Mouse (Mus musculus): ENCODE data around the gene Clec16a. TPM values are rescaled to one million over a fixed set of nuclear protein-coding genes. Genes with fewer than 3 reads are reported as not detected.

Clec16a gene
- polyA plus RNA-seq, 1 experiment from 2014 or later: 32.3 TPM

- no peak for DNase-seq (ENCODE audit: low spot score)
- Histone ChIP-seq H3K4me1 (ENCODE audit: control insufficient read depth, insufficient read depth, low read length) (no peaks in the 10 kb centered on the region), H3K9me3 (ENCODE audit: control insufficient read depth, low read length) (no peaks in the 10 kb centered on the region), H3K27ac (replicated peaks; ENCODE audit: low read depth, low read length) (no peak overlapping the region), H3K36me3 (ENCODE audit: control insufficient read depth, insufficient read depth, low read length) (no peaks in the 10 kb centered on the region), H3K9ac (ENCODE audit: low read length) (no peak overlapping the region), H3K4me2 (ENCODE audit: low read depth, severe bottlenecking) (no peak overlapping the region), H3K27me3 (ENCODE audit: control insufficient read depth, insufficient read depth, low read length) (no peaks in the 10 kb centered on the region), H3K4me3 (ENCODE audit: low read depth, low read length) (no peak overlapping the region)
- 42% methylated on average over 2 of the region's 2 CpGs for WGBS
- ATAC-seq (ENCODE audit: insufficient number of reproducible peaks, low FRiP score, low TSS enrichment, low read depth): no peak
Measured at GRCm38 (mm10) chr16:10769661-10770060, 224.5 kb downstream of the Clec16a start.

GRCm38 (mm10) chr16:10770531-10771325 lies 225.6 kb downstream of the Clec16a start:
- no peak for ATAC-seq (ENCODE audit: insufficient number of reproducible peaks, low FRiP score, low TSS enrichment, low read depth)
- Histone ChIP-seq H3K27ac (replicated peaks; ENCODE audit: low read depth, low read length) (no peak overlapping the region), H3K4me1 (ENCODE audit: control insufficient read depth, insufficient read depth, low read length) (no peaks in the 10 kb centered on the region), H3K36me3 (ENCODE audit: control insufficient read depth, insufficient read depth, low read length) (no peaks in the 10 kb centered on the region), H3K9ac (ENCODE audit: low read length) (no peak overlapping the region), H3K9me3 (ENCODE audit: control insufficient read depth, low read length) (no peaks in the 10 kb centered on the region), H3K4me3 (ENCODE audit: low read depth, low read length) (no peak overlapping the region), H3K27me3 (ENCODE audit: control insufficient read depth, insufficient read depth, low read length) (no peaks in the 10 kb centered on the region), H3K4me2 (ENCODE audit: low read depth, severe bottlenecking) (no peak overlapping the region)
- 42% methylated on average over 4 of the region's 4 CpGs for WGBS
- DNase-seq (ENCODE audit: low spot score): no peak

DNA sequence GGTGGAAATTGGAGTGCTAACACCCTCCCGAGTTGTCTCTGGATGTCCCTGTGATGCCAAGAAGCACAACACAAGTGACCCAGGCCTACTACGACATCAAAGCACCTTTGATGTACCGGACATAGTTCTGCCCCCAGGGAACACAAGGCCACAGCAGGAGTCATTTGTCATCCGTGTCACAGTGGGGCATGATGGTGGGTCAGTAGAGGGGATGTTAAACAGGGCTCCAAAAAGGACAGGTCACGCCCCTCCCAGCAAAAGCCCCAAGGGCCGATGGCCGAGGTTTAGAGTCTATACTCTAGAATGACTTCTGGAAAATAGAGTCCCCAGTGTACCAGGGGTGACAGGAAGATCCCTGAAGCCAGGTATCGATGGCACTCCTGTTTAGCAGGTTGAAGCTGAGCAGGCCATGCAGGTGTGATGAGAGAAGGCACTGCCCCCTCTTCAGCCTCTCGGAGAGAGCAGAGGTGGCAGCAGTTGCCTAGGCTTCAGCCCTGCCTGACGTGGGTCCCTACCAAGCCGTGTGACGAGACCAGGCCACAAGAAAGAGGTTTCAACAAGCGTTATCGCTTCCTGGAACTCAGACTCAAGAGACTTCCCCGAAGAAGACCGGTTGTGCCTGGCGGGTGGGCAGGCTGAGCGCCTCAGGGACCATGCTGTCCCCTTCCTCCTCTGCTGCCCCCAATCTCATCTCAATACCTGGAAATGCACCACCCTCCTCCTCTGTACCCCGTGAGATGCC lies 226.8 kb downstream of the Clec16a start:
- no peak for ATAC-seq (ENCODE audit: insufficient number of reproducible peaks, low FRiP score, low TSS enrichment, low read depth)
- WGBS: 39% methylated on average over 19 of the region's 19 CpGs

GRCm38 (mm10) chr16:10773543-10773942 lies 228.4 kb downstream of the Clec16a start:
- H3K27ac ChIP-seq (replicated peaks; ENCODE audit: low read depth, low read length): no peak overlapping the region
- 84% methylated on average over 8 of the region's 8 CpGs for WGBS
- H3K4me2 ChIP-seq (ENCODE audit: low read depth, severe bottlenecking): no peak overlapping the region
- no peak for DNase-seq (ENCODE audit: low spot score)
- H3K27me3 ChIP-seq (ENCODE audit: control insufficient read depth, insufficient read depth, low read length): no peaks in the 10 kb centered on the region
- ATAC-seq (ENCODE audit: insufficient number of reproducible peaks, low FRiP score, low TSS enrichment, low read depth): no peak
- no peaks in the 10 kb centered on the region for H3K4me1 ChIP-seq (ENCODE audit: control insufficient read depth, insufficient read depth, low read length)
- no peak overlapping the region for H3K4me3 ChIP-seq (ENCODE audit: low read depth, low read length)
- no peaks in the 10 kb centered on the region for H3K9me3 ChIP-seq (ENCODE audit: control insufficient read depth, low read length)
- H3K36me3 ChIP-seq (ENCODE audit: control insufficient read depth, insufficient read depth, low read length): no peaks in the 10 kb centered on the region
- no peak overlapping the region for H3K9ac ChIP-seq (ENCODE audit: low read length)

More for the DNA sequence above, 226.8 kb downstream of the Clec16a start:
- Histone ChIP-seq H3K27me3 (ENCODE audit: control insufficient read depth, insufficient read depth, low read length) (no peaks in the 10 kb centered on the region), H3K4me3 (ENCODE audit: low read depth, low read length) (no peak overlapping the region), H3K36me3 (ENCODE audit: control insufficient read depth, insufficient read depth, low read length) (no peaks in the 10 kb centered on the region), H3K4me2 (ENCODE audit: low read depth, severe bottlenecking) (no peak overlapping the region), H3K4me1 (ENCODE audit: control insufficient read depth, insufficient read depth, low read length) (no peaks in the 10 kb centered on the region), H3K27ac (replicated peaks; ENCODE audit: low read depth, low read length) (no peak overlapping the region), H3K9ac (ENCODE audit: low read length) (no peak overlapping the region), H3K9me3 (ENCODE audit: control insufficient read depth, low read length) (no peaks in the 10 kb centered on the region)
- no peak for DNase-seq (ENCODE audit: low spot score)

DNA sequence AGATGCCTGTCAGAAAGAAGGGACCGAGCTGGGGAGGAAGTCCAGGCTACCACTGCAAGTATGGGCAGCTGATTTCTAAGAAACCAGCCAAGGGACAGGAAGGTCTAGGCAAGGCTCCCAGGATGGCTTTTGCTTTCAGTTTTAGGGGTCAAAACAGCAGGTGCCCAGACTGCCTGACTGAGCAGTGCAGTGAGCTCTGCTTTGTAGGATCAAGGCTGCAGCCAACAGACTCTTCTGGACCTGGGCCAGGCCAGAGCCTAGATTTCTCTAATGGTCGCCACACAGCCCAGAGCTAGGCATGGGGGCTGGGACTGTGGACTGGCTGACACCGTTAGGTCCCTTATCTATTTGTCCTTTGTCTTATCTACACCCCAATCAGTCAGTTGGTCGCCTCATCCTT lies 229.6 kb downstream of the Clec16a start:
- Histone ChIP-seq H3K9me3 (ENCODE audit: control insufficient read depth, low read length) (no peaks in the 10 kb centered on the region), H3K36me3 (ENCODE audit: control insufficient read depth, insufficient read depth, low read length) (no peaks in the 10 kb centered on the region), H3K4me1 (ENCODE audit: control insufficient read depth, insufficient read depth, low read length) (no peaks in the 10 kb centered on the region), H3K27me3 (ENCODE audit: control insufficient read depth, insufficient read depth, low read length) (no peaks in the 10 kb centered on the region), H3K9ac (ENCODE audit: low read length) (no peak overlapping the region), H3K4me3 (ENCODE audit: low read depth, low read length) (no peak overlapping the region), H3K27ac (replicated peaks; ENCODE audit: low read depth, low read length) (no peak overlapping the region), H3K4me2 (ENCODE audit: low read depth, severe bottlenecking) (no peak overlapping the region)
- DNase-seq (ENCODE audit: low spot score) (no peak), ATAC-seq (ENCODE audit: insufficient number of reproducible peaks, low FRiP score, low TSS enrichment, low read depth) (no peak)
- WGBS: 62% methylated on average over 4 of the region's 4 CpGs

DNA sequence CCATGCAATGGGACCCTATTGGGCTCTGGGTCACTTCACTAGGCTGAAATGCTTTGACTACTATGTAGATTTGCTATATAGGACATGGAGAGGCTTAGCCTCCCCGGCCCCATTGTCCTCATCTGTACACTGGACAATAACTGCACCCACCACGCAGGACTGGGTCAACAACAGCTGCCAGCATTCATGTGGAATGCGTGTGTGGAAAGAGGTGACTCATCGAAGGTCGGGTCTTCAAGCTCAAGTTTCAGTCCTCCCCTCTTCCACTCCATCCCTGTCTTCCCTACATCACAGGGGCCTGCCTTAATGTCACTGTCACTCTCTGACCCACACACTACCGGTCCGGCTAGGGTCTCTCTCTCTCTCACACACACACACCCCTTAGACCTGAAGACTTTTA lies 231.2 kb downstream of the Clec16a start:
- no peak overlapping the region for H3K4me2 ChIP-seq (ENCODE audit: low read depth, severe bottlenecking)
- H3K27ac ChIP-seq (replicated peaks; ENCODE audit: low read depth, low read length): no peak overlapping the region
- H3K4me1 ChIP-seq (ENCODE audit: control insufficient read depth, insufficient read depth, low read length): no peaks in the 10 kb centered on the region
- DNase-seq (ENCODE audit: low spot score): no peak
- no peaks in the 10 kb centered on the region for H3K36me3 ChIP-seq (ENCODE audit: control insufficient read depth, insufficient read depth, low read length)
- H3K9me3 ChIP-seq (ENCODE audit: control insufficient read depth, low read length): no peaks in the 10 kb centered on the region
- H3K4me3 ChIP-seq (ENCODE audit: low read depth, low read length): no peak overlapping the region
- 74% methylated on average over 7 of the region's 7 CpGs for WGBS
- no peak overlapping the region for H3K9ac ChIP-seq (ENCODE audit: low read length)
- no peaks in the 10 kb centered on the region for H3K27me3 ChIP-seq (ENCODE audit: control insufficient read depth, insufficient read depth, low read length)
- no peak for ATAC-seq (ENCODE audit: insufficient number of reproducible peaks, low FRiP score, low TSS enrichment, low read depth)

GRCm38 (mm10) chr16:10777579-10778160 lies 232.5 kb downstream of the Clec16a start:
- DNase-seq (ENCODE audit: low spot score) (no peak), ATAC-seq (ENCODE audit: insufficient number of reproducible peaks, low FRiP score, low TSS enrichment, low read depth) (no peak)
- no peaks in the 10 kb centered on the region for H3K27me3 ChIP-seq (ENCODE audit: control insufficient read depth, insufficient read depth, low read length)
- 73% methylated on average over 5 of the region's 5 CpGs for WGBS
- H3K27ac ChIP-seq (replicated peaks; ENCODE audit: low read depth, low read length): no peak overlapping the region
- no peaks in the 10 kb centered on the region for H3K36me3 ChIP-seq (ENCODE audit: control insufficient read depth, insufficient read depth, low read length)
- H3K9me3 ChIP-seq (ENCODE audit: control insufficient read depth, low read length): no peaks in the 10 kb centered on the region
- H3K4me1 ChIP-seq (ENCODE audit: control insufficient read depth, insufficient read depth, low read length): peaks cover 12% of the 10 kb centered on the region
- H3K4me2 ChIP-seq (ENCODE audit: low read depth, severe bottlenecking): no peak overlapping the region
- no peak overlapping the region for H3K9ac ChIP-seq (ENCODE audit: low read length)
- no peak overlapping the region for H3K4me3 ChIP-seq (ENCODE audit: low read depth, low read length)

DNA sequence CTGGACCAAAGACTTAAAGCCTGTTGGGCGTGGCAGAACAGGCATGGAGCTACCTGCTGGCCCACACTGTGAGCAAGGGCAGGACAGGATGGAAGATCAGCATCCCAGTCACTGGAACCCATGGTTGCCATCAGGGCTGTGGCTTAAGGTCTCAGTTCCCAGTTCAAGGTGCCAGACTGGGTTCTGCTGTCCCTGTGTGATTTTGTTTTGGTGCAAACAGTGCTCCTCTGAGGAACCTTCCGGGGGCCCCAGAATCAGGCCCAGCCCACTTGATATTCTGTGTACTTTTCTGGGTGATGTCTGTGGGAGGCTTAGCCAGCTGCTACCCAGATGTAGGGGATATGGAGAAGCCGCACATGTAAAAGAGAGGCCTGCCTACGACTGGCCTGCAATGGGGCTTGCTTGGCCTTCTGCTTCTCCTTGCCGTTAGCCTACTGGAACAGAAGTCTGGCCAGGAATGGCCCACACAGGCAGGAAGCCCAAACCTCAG lies 235.5 kb downstream of the Clec16a start:
- H3K9ac ChIP-seq (ENCODE audit: low read length): no peak overlapping the region
- H3K9me3 ChIP-seq (ENCODE audit: control insufficient read depth, low read length): no peaks in the 10 kb centered on the region
- H3K27ac ChIP-seq (replicated peaks; ENCODE audit: low read depth, low read length): no peak overlapping the region
- 69% methylated on average over 5 of the region's 5 CpGs for WGBS
- no peaks in the 10 kb centered on the region for H3K36me3 ChIP-seq (ENCODE audit: control insufficient read depth, insufficient read depth, low read length)
- H3K4me1 ChIP-seq (ENCODE audit: control insufficient read depth, insufficient read depth, low read length): peaks cover 28% of the 10 kb centered on the region
- no peak overlapping the region for H3K4me3 ChIP-seq (ENCODE audit: low read depth, low read length)
- no peak overlapping the region for H3K4me2 ChIP-seq (ENCODE audit: low read depth, severe bottlenecking)
- DNase-seq (ENCODE audit: low spot score): no peak
- no peaks in the 10 kb centered on the region for H3K27me3 ChIP-seq (ENCODE audit: control insufficient read depth, insufficient read depth, low read length)
- no peak for ATAC-seq (ENCODE audit: insufficient number of reproducible peaks, low FRiP score, low TSS enrichment, low read depth)
